Mouse (Mus musculus) MEL (cell line): ENCODE measurements at regions not wholly inside any gene's neighbourhood (a gene's known extent, or its start where the extent isn't known, plus 50 kb on each side); places are given as distances from the start of the nearest gene placed in this dataset.

Experiments
- DNase-seq: peaks from one replicate; pipeline ENCODE4 v3.0.0; 2011; ENCODE audit warnings: low read depth, low spot score
- H3K27ac ChIP-seq: 2 replicates; pipeline ENCODE4 v1.5.1; 2012; ENCODE audit warnings: low read depth, mild to moderate bottlenecking, control low read depth, low read length, moderate library complexity; ENCODE audit not compliant: control insufficient read depth
- H3K27me3 ChIP-seq, 2 experiments: fragments of 150-350 bp in 1 of 2; sonication (generic) in 1 of 2; 2 replicates each; pipeline ENCODE4 v1.6.1; 2012; ENCODE audit warnings: low read length in 2 of 2, mild to moderate bottlenecking in 2 of 2, improper control_type of control experiment in 1 of 2, moderate library complexity in 1 of 2; ENCODE audit not compliant: insufficient read depth in 2 of 2, control insufficient read depth in 1 of 2
- H3K36me3 ChIP-seq, 2 experiments: 2 replicates each; pipeline ENCODE4 v1.6.1; 2012 to 2014; ENCODE audit warnings: low read length in 2 of 2, improper control_type of control experiment in 1 of 2, inconsistent platforms in 1 of 2, mild to moderate bottlenecking in 1 of 2; ENCODE audit not compliant: insufficient read depth in 2 of 2, control insufficient read depth in 1 of 2
- H3K4me1 ChIP-seq, 2 experiments: fragments of 150-350 bp in 1 of 2; sonication (generic) in 1 of 2; 2 replicates each; pipeline ENCODE4 v1.6.1; 2012; ENCODE audit warnings: low read length in 2 of 2, improper control_type of control experiment in 1 of 2, mild to moderate bottlenecking in 1 of 2; ENCODE audit not compliant: insufficient read depth in 2 of 2, control insufficient read depth in 1 of 2
- H3K4me3 ChIP-seq, 2 experiments: fragments of 150-350 bp in 1 of 2; sonication (generic) in 1 of 2; 2 replicates each; pipeline ENCODE4 v1.5.1; 2012; ENCODE audit warnings: low read depth in 2 of 2, low read length in 2 of 2, mild to moderate bottlenecking in 2 of 2, moderate library complexity in 2 of 2, control low read depth in 1 of 2, improper control_type of control experiment in 1 of 2; ENCODE audit not compliant: control insufficient read depth in 1 of 2, insufficient read depth in 1 of 2
- H3K79me2 ChIP-seq: 2 replicates; pipeline ENCODE4 v1.6.1; 2012; ENCODE audit warnings: mild to moderate bottlenecking, low read length, moderate library complexity; ENCODE audit not compliant: control insufficient read depth, poor library complexity, insufficient read depth
- H3K9ac ChIP-seq: 2 replicates; pipeline ENCODE4 v1.6.1; 2012; ENCODE audit warnings: low read depth, mild to moderate bottlenecking, control low read depth, low read length, moderate library complexity; ENCODE audit not compliant: control insufficient read depth, poor library complexity, severe bottlenecking
- H3K9me3 ChIP-seq: fragments of 150-350 bp; sonication (generic); replicated peaks from 2 replicates; pipeline ENCODE4 v1.6.1; 2012; ENCODE audit warnings: mild to moderate bottlenecking, low read length, improper control_type of control experiment, moderate library complexity; ENCODE audit not compliant: insufficient read depth
- BHLHE40 ChIP-seq: IDR thresholded peaks from 2 replicates; pipeline ENCODE4 v1.6.1; 2012; ENCODE audit warnings: low read depth, mild to moderate bottlenecking, inconsistent platforms, low read length, improper control_type of control experiment, borderline replicate concordance
- GATA1 ChIP-seq: IDR thresholded peaks from 2 replicates; pipeline ENCODE4 v1.6.1; 2011; ENCODE audit warnings: low read depth, low read length, improper control_type of control experiment
- MAFK ChIP-seq: IDR thresholded peaks from 2 replicates; pipeline ENCODE4 v1.6.1; 2011; ENCODE audit warnings: low read depth, mild to moderate bottlenecking, low read length, improper control_type of control experiment, borderline replicate concordance
- MEF2A ChIP-seq: IDR thresholded peaks from 2 replicates; pipeline ENCODE4 v1.6.1; 2014; ENCODE audit warnings: low read depth, mild to moderate bottlenecking, inconsistent platforms, low read length, improper control_type of control experiment; ENCODE audit not compliant: poor library complexity, insufficient replicate concordance, severe bottlenecking; ENCODE audit errors: extremely low read depth
- NELFE ChIP-seq: IDR thresholded peaks from 2 replicates; pipeline ENCODE4 v1.6.1; 2011; ENCODE audit warnings: low read depth, low read length, improper control_type of control experiment
- NRF1 ChIP-seq: IDR thresholded peaks from 2 replicates; pipeline ENCODE4 v1.6.1; 2014; ENCODE audit warnings: low read depth, mild to moderate bottlenecking, inconsistent platforms, low read length, improper control_type of control experiment, moderate library complexity; ENCODE audit not compliant: poor library complexity, insufficient read depth, severe bottlenecking
- POLR2AphosphoS5 ChIP-seq: IDR thresholded peaks from 2 replicates; pipeline ENCODE4 v1.6.1; 2012; ENCODE audit warnings: low read depth, borderline replicate concordance, mild to moderate bottlenecking, inconsistent platforms, low read length, moderate library complexity, mixed read lengths
- RAD21 ChIP-seq: IDR thresholded peaks from 2 replicates; pipeline ENCODE4 v1.6.1; 2011; ENCODE audit warnings: mild to moderate bottlenecking, low read depth, low read length, improper control_type of control experiment
- SMC3 ChIP-seq: IDR thresholded peaks from 2 replicates; pipeline ENCODE4 v1.6.1; 2011; ENCODE audit warnings: low read depth, low read length, improper control_type of control experiment
- TCF12 ChIP-seq: IDR thresholded peaks from 2 replicates; pipeline ENCODE4 v1.6.1; 2014; ENCODE audit warnings: low read depth, mild to moderate bottlenecking, inconsistent platforms, low read length, improper control_type of control experiment, moderate library complexity
- USF1 ChIP-seq: IDR thresholded peaks from 2 replicates; pipeline ENCODE4 v1.6.1; 2014; ENCODE audit warnings: low read depth, mild to moderate bottlenecking, inconsistent platforms, low read length, improper control_type of control experiment, moderate library complexity
- ZMIZ1 ChIP-seq: IDR thresholded peaks from 2 replicates; pipeline ENCODE4 v1.6.1; 2012; ENCODE audit warnings: low read depth, mild to moderate bottlenecking, inconsistent platforms, low read length, improper control_type of control experiment, moderate library complexity

DNA sequence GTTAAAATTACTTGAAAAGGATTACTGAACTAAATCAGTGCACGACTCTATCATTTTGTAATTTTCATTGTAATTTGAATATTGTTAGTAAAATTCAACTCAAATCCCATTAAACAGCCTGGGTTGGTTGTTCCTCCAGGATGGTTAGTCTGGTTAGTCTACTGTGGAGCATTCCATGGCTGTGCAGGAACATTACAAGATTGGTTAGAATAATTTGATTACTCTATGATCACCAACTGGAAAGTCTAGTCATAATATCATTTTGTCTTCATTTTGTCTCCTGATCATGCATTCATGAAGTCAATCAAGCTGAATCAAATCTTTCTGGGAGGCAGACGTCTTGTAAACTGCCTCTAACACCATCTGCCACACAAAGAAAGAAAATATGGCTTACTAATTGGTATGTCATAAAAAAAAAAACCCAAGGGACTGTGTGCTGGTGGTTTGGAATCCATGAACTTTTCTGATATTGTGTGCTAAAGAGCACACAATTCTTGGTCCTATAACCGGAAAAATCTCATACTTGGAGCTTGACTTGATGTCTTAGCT is 308.9 kb downstream of the Wdr20rt start:
- no peak overlapping the region for H3K27ac ChIP-seq
- no peaks in the 10 kb centered on the region for H3K9me3 ChIP-seq
- H3K79me2 ChIP-seq, result no peaks in the 10 kb centered on the region
- H3K4me3 ChIP-seq, result no peak overlapping the region
- no peaks in the 10 kb centered on the region for H3K4me1 ChIP-seq
- H3K27me3 ChIP-seq, result no peaks in the 10 kb centered on the region; a peak in 1 of 4 replicates
- H3K9ac ChIP-seq, result no peak overlapping the region
- H3K36me3 ChIP-seq, result no peaks in the 10 kb centered on the region
- no peak for DNase-seq
- TF ChIP-seq BHLHE40 (no peak), ZMIZ1 (no peak), MAFK (no peak), NRF1 (no peak), NELFE (no peak), USF1 (no peak)

- H3K27ac ChIP-seq, result no peak overlapping the region
- no peaks in the 10 kb centered on the region for H3K4me1 ChIP-seq
- H3K9me3 ChIP-seq, result no peaks in the 10 kb centered on the region
- no peak for TF ChIP-seq RAD21
- no peaks in the 10 kb centered on the region for H3K27me3 ChIP-seq
- no peak for DNase-seq
- H3K9ac ChIP-seq, result no peak overlapping the region
- H3K36me3 ChIP-seq, result no peaks in the 10 kb centered on the region
- H3K4me3 ChIP-seq, result no peak overlapping the region
- H3K79me2 ChIP-seq, result no peaks in the 10 kb centered on the region
Observed at GRCm38 (mm10) chr12:65548301-65548700, 323.0 kb downstream of the Wdr20rt start.

GRCm38 (mm10) chr12:65552230-65552629 is 326.9 kb downstream of the Wdr20rt start:
- Histone ChIP-seq H3K9me3 (no peaks in the 10 kb centered on the region), H3K27ac (no peak overlapping the region), H3K4me1 (no peaks in the 10 kb centered on the region), H3K4me3 (no peak overlapping the region), H3K79me2 (no peaks in the 10 kb centered on the region), H3K36me3 (no peaks in the 10 kb centered on the region), H3K9ac (no peak overlapping the region), H3K27me3 (no peaks in the 10 kb centered on the region)
- TF ChIP-seq TCF12 (no peak), POLR2AphosphoS5 (no peak), MEF2A (no peak), GATA1 (no peak), SMC3 (no peak)
- no peak for DNase-seq
